In the genomic region with DNA sequence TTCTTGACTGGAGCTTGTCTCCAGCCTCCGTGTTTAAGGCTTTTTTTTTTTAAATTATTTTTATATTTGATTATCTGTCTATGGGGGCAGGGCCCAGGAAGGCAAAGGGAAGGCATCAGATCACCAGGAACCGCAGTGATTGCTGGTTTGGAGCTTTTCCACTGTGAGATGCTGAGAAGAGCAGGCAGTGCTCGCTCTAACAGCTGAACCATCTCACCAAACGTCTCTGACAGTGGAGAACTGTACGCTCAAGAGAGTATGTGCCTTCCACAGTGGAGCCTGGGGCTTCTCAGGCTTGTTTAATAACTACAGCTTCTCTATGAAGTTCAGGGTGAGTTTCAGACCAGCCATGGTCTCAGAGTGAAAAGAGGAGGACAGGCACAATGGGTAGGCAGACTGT, we compare ENCODE assay signal across 10 mouse cellular contexts. TPM values are rescaled to one million over a fixed set of nuclear protein-coding genes. Genes with fewer than 3 reads are reported as not detected.
DNase-seq lines count a peak whose midpoint lies in the region; ATAC-seq and TF ChIP-seq lines count a peak whose summit lies in the region.
"Had no signal": no experiment of that assay in that cellular context is flagged by ENCODE, and none has a peak within 500 bp of the region (broad histone marks: within the 10 kb centered on the region; RNA-seq: fewer than 3 reads in every experiment).

No protein-coding gene starts in this region.

- no peak for TF ChIP-seq POLR2A in cerebellum, adult 2 months (IDR thresholded peaks at IDR 0.05; ENCODE audit: borderline replicate concordance, insufficient read depth, low read length)

- H3K4me3 ChIP-seq in lung, embryonic 16.5 days (ENCODE audit: low read length), result peak overlapping the region; percentile 5; the same call in 1 of the 2 replicates
- 0 out of 2 replicates have a peak overlapping the region, but pooled peaks have one; percentile 13 for H3K4me3 ChIP-seq in forebrain, embryonic 16.5 days (replicated peaks; ENCODE audit: low read length)
- no peak overlapping the region for H3K4me3 ChIP-seq in limb, embryonic 15.5 days
- H3K4me3 ChIP-seq in neural tube, embryonic 15.5 days (replicated peaks), result peak overlapping the region; percentile 8; the same call in 1 of the 2 replicates
- H3K4me3 ChIP-seq in cerebellum, adult 2 months (replicated peaks; ENCODE audit: insufficient read depth, low read depth, low read length), result no peak overlapping the region

- no peaks in the 10 kb centered on the region for H3K9me3 ChIP-seq in lung, embryonic 16.5 days (ENCODE audit: control insufficient read depth, low read length)
- H3K9me3 ChIP-seq in forebrain, embryonic 16.5 days (ENCODE audit: control insufficient read depth, low read length), result no peaks in the 10 kb centered on the region
- no peaks in the 10 kb centered on the region for H3K9me3 ChIP-seq in limb, embryonic 15.5 days
- H3K9me3 ChIP-seq in neural tube, embryonic 15.5 days (replicated peaks), result no peaks in the 10 kb centered on the region
- H3K9me3 ChIP-seq: liver, embryonic 15.5 days had no signal

- ATAC-seq in lung, embryonic 16.5 days (ENCODE audit: low read depth), result no peak
- no peak for ATAC-seq in forebrain, embryonic 16.5 days
- no peak for ATAC-seq in limb, embryonic 15.5 days (ENCODE audit: insufficient number of reproducible peaks, low FRiP score, low TSS enrichment, low read depth)
- no peak for ATAC-seq in neural tube, embryonic 15.5 days (ENCODE audit: low FRiP score)

- no peak for TF ChIP-seq CTCF in cerebellum, adult 2 months (IDR thresholded peaks at IDR 0.05; ENCODE audit: borderline replicate concordance, insufficient read depth, low read depth, low read length)

- DNase-seq in lung, adult 18-20 months, result no peak
- DNase-seq in urinary bladder, postnatal 4 days (ENCODE audit: low spot score in 2 of 2), result no peak
- DNase-seq in right cerebral cortex, postnatal 4 days, result no peak
- DNase-seq in cerebellum, adult 2 months, result no peak
- DNase-seq: kidney, adult 11 months had no signal

- H3K9ac ChIP-seq in lung, embryonic 16.5 days (ENCODE audit: low read length), result 0 out of 2 replicates have a peak overlapping the region, but pooled peaks have one; percentile 3
- peak overlapping the region; percentile 23; the same call in 1 of the 2 replicates for H3K9ac ChIP-seq in forebrain, embryonic 16.5 days (replicated peaks; ENCODE audit: low read depth, low read length)
- no peak overlapping the region for H3K9ac ChIP-seq in limb, embryonic 15.5 days
- peak overlapping the region; percentile 28; the same call in 1 of the 2 replicates for H3K9ac ChIP-seq in neural tube, embryonic 15.5 days (replicated peaks)

- H3K4me2 ChIP-seq in lung, embryonic 16.5 days (ENCODE audit: low read depth, low read length), result peak overlapping the region; percentile 21
- peak overlapping the region; percentile 37 for H3K4me2 ChIP-seq in forebrain, embryonic 16.5 days (ENCODE audit: low read length)
- 0 out of 2 replicates have a peak overlapping the region, but pooled peaks have one; percentile 2 for H3K4me2 ChIP-seq in limb, embryonic 15.5 days
- peak overlapping the region; percentile 85 for H3K4me2 ChIP-seq in neural tube, embryonic 15.5 days

- no peak overlapping the region for H3K27ac ChIP-seq in lung, embryonic 16.5 days (ENCODE audit: low read length)
- H3K27ac ChIP-seq in forebrain, embryonic 16.5 days (ENCODE audit: low read length), result no peak overlapping the region
- no peak overlapping the region for H3K27ac ChIP-seq in limb, embryonic 15.5 days
- H3K27ac ChIP-seq in neural tube, embryonic 15.5 days (replicated peaks), result no peak overlapping the region
- no peak overlapping the region for H3K27ac ChIP-seq in cerebellum, adult 2 months (ENCODE audit: insufficient read depth, low read length)
- H3K27ac ChIP-seq: liver, embryonic 15.5 days had no signal

- peaks cover 7% of the 10 kb centered on the region for H3K36me3 ChIP-seq in lung, embryonic 16.5 days (ENCODE audit: control insufficient read depth, insufficient read depth, low read length)
- H3K36me3 ChIP-seq in forebrain, embryonic 16.5 days (ENCODE audit: control insufficient read depth, insufficient read depth), result peaks cover 3% of the 10 kb centered on the region; the same call in 1 of the 2 replicates
- H3K36me3 ChIP-seq in limb, embryonic 15.5 days, result peaks cover 28% of the 10 kb centered on the region
- peaks cover 25% of the 10 kb centered on the region for H3K36me3 ChIP-seq in neural tube, embryonic 15.5 days

- H3K4me1 ChIP-seq in lung, embryonic 16.5 days (replicated peaks; ENCODE audit: control insufficient read depth, insufficient read depth, low read length), result peaks cover 15% of the 10 kb centered on the region
- peaks cover 28% of the 10 kb centered on the region for H3K4me1 ChIP-seq in forebrain, embryonic 16.5 days (replicated peaks; ENCODE audit: control insufficient read depth, insufficient read depth, low read length)
- peaks cover 22% of the 10 kb centered on the region for H3K4me1 ChIP-seq in limb, embryonic 15.5 days
- H3K4me1 ChIP-seq in neural tube, embryonic 15.5 days, result peaks cover 37% of the 10 kb centered on the region
- H3K4me1 ChIP-seq in cerebellum, adult 2 months (ENCODE audit: control insufficient read depth, insufficient read depth, low read length), result peaks cover 6% of the 10 kb centered on the region; the same call in 1 of the 2 replicates

- no peaks in the 10 kb centered on the region for H3K27me3 ChIP-seq in lung, embryonic 16.5 days (ENCODE audit: control insufficient read depth, insufficient read depth, low read depth, low read length)
- H3K27me3 ChIP-seq in forebrain, embryonic 16.5 days (replicated peaks; ENCODE audit: control insufficient read depth, insufficient read depth, low read length), result no peaks in the 10 kb centered on the region
- H3K27me3 ChIP-seq in limb, embryonic 15.5 days, result no peaks in the 10 kb centered on the region
- H3K27me3 ChIP-seq in neural tube, embryonic 15.5 days (replicated peaks), result no peaks in the 10 kb centered on the region
- H3K27me3 ChIP-seq in cerebellum, adult 2 months (ENCODE audit: control insufficient read depth, insufficient read depth, low read length), result no peaks in the 10 kb centered on the region

- WGBS in lung, embryonic 16.5 days, result 49% methylated on average over 5 of the region's 5 CpGs
- 82% methylated on average over 5 of the region's 5 CpGs for WGBS in forebrain, embryonic 16.5 days
- 77% methylated on average over 5 of the region's 5 CpGs for WGBS in limb, embryonic 15.5 days
- 79% methylated on average over 5 of the region's 5 CpGs for WGBS in neural tube, embryonic 15.5 days
- 69% methylated on average over 5 of the region's 5 CpGs for WGBS in cerebellum, adult 2 months

RNA-seq across cellular contexts. Expression of gene Ntmt1, which starts 1.9 kb away (rescaled TPM):
- polyA plus RNA-seq in lung, embryonic 16.5 days (2015; fragmentation: Nextera tagmentation; extraction: Ambion mirVana), result 76.4 and 76.6 TPM in 2 replicates
- 120 and 121 TPM in 2 replicates for polyA plus RNA-seq in forebrain, embryonic 16.5 days (2015; fragmentation: Nextera tagmentation; extraction: Ambion mirVana)
- 86.3 and 89.5 TPM in 2 replicates for polyA plus RNA-seq in limb, embryonic 15.5 days (2015; fragmentation: Nextera tagmentation; extraction: Ambion mirVana)
- polyA plus RNA-seq in neural tube, embryonic 15.5 days (2015; fragmentation: Nextera tagmentation; extraction: Ambion mirVana), result 92.6 and 107 TPM in 2 replicates
- 37.1 and 37.8 TPM in 2 replicates for polyA plus RNA-seq in cerebellum, adult 2 months (2012; rRNA removed)

RNA-seq across cellular contexts. Expression of gene 1700001O22Rik, which starts 6.0 kb away (rescaled TPM):
- 3.7 and 4.2 TPM in 2 replicates for polyA plus RNA-seq in lung, embryonic 16.5 days (2015; fragmentation: Nextera tagmentation; extraction: Ambion mirVana)
- polyA plus RNA-seq in forebrain, embryonic 16.5 days (2015; fragmentation: Nextera tagmentation; extraction: Ambion mirVana), result 2.1 and 2.9 TPM in 2 replicates
- 2.4 and 3.1 TPM in 2 replicates for polyA plus RNA-seq in limb, embryonic 15.5 days (2015; fragmentation: Nextera tagmentation; extraction: Ambion mirVana)
- 1.5 and 2.2 TPM in 2 replicates for polyA plus RNA-seq in neural tube, embryonic 15.5 days (2015; fragmentation: Nextera tagmentation; extraction: Ambion mirVana)
- polyA plus RNA-seq in cerebellum, adult 2 months (2012; rRNA removed), result 3.8 and 4.7 TPM in 2 replicates
- polyA plus RNA-seq: liver, embryonic 15.5 days had no signal

RNA-seq across cellular contexts. Expression of gene Asb6, which starts 20.6 kb away (rescaled TPM):
- polyA plus RNA-seq in lung, embryonic 16.5 days (2015; fragmentation: Nextera tagmentation; extraction: Ambion mirVana), result 32.7 and 33.5 TPM in 2 replicates
- 41.2 and 47.2 TPM in 2 replicates for polyA plus RNA-seq in forebrain, embryonic 16.5 days (2015; fragmentation: Nextera tagmentation; extraction: Ambion mirVana)
- polyA plus RNA-seq in limb, embryonic 15.5 days (2015; fragmentation: Nextera tagmentation; extraction: Ambion mirVana), result 32.8 and 34.4 TPM in 2 replicates
- 40.7 and 44.0 TPM in 2 replicates for polyA plus RNA-seq in neural tube, embryonic 15.5 days (2015; fragmentation: Nextera tagmentation; extraction: Ambion mirVana)
- 46.6 and 52.6 TPM in 2 replicates for polyA plus RNA-seq in cerebellum, adult 2 months (2012; rRNA removed)

RNA-seq across cellular contexts. Expression of gene Prrx2, which starts 25.3 kb away (rescaled TPM):
- polyA plus RNA-seq in lung, embryonic 16.5 days (2015; fragmentation: Nextera tagmentation; extraction: Ambion mirVana), result 7.2 and 9.4 TPM in 2 replicates
- 1.9 and 4.0 TPM in 2 replicates for polyA plus RNA-seq in forebrain, embryonic 16.5 days (2015; fragmentation: Nextera tagmentation; extraction: Ambion mirVana)
- polyA plus RNA-seq in limb, embryonic 15.5 days (2015; fragmentation: Nextera tagmentation; extraction: Ambion mirVana), result 47.6 and 65.0 TPM in 2 replicates
- 1.8 and 2.7 TPM in 2 replicates for polyA plus RNA-seq in neural tube, embryonic 15.5 days (2015; fragmentation: Nextera tagmentation; extraction: Ambion mirVana)
- polyA plus RNA-seq in cerebellum, adult 2 months (2012; rRNA removed), result 1.7 and 2.1 TPM in 2 replicates
- polyA plus RNA-seq: liver, embryonic 15.5 days had no signal

Comparison
In these comparisons a context has a peak if more than half of its experiments do, and no peak if none do; other contexts are left out.
1. H3K4me2 ChIP-seq: peak in every context shown above with its lines; median percentile 85 in neural tube, embryonic 15.5 days; 37 in forebrain, embryonic 16.5 days; 21 in lung, embryonic 16.5 days; 2 in limb, embryonic 15.5 days.
2. H3K4me3 ChIP-seq: peak in lung, embryonic 16.5 days (single experiment), forebrain, embryonic 16.5 days (single experiment) and neural tube, embryonic 15.5 days (single experiment); none in limb, embryonic 15.5 days (single experiment) and cerebellum, adult 2 months (single experiment).